Mouse (Mus musculus) myocyte (in vitro differentiated cells): Measurements from ENCODE around the gene Kcnt1. TPM values are rescaled to one million over a fixed set of nuclear protein-coding genes. Genes with fewer than 3 reads are reported as not detected.

Experiments used
- H3K27me3 ChIP-seq: one replicate; pipeline ENCODE4 v1.6.1; 2011; ENCODE audit not compliant: control insufficient read depth, insufficient read depth, insufficient read length
- H3K36me3 ChIP-seq: one replicate; pipeline ENCODE4 v1.6.1; 2011; ENCODE audit not compliant: control insufficient read depth, insufficient read depth
- H3K4me2 ChIP-seq: one replicate; pipeline ENCODE4 v1.6.1; 2011; ENCODE audit warnings: low read depth, control low read depth
- H3K4me3 ChIP-seq: one replicate; pipeline ENCODE4 v1.5.1; 2011; ENCODE audit warnings: mild to moderate bottlenecking, control low read depth, moderate library complexity
- H3K79me2 ChIP-seq: one replicate; pipeline ENCODE4 v1.6.1; 2011; ENCODE audit not compliant: control insufficient read depth, insufficient read depth
- H3ac ChIP-seq: one replicate; pipeline ENCODE4 v1.6.1; 2011; ENCODE audit not compliant: control insufficient read depth, insufficient read length
- CEBPB ChIP-seq: IDR thresholded peaks from 2 replicates; pipeline ENCODE4 v1.6.1; 2011; ENCODE audit warnings: mild to moderate bottlenecking, moderate library complexity; ENCODE audit not compliant: poor library complexity, insufficient read depth, severe bottlenecking
- E2F4 ChIP-seq: IDR thresholded peaks from one replicate; pipeline ENCODE4 v1.6.1; 2011; ENCODE audit warnings: mild to moderate bottlenecking, control low read depth, moderate library complexity; ENCODE audit not compliant: insufficient read depth
- MAX ChIP-seq: IDR thresholded peaks from one replicate; pipeline ENCODE4 v1.6.1; 2011; ENCODE audit warnings: low read depth, mild to moderate bottlenecking, control low read depth
- MYOG ChIP-seq, 3 experiments: IDR thresholded peaks; one replicate each; pipeline ENCODE4 v1.6.1; 2011; ENCODE audit warnings: control low read depth in 2 of 3, low read depth in 2 of 3, mild to moderate bottlenecking in 2 of 3; ENCODE audit not compliant: insufficient read length in 2 of 3, control insufficient read depth in 1 of 3, insufficient read depth in 1 of 3
- POLR2A ChIP-seq: IDR thresholded peaks from one replicate; pipeline ENCODE4 v1.6.1; 2011; ENCODE audit warnings: low read depth, mild to moderate bottlenecking, control low read depth, moderate library complexity; ENCODE audit not compliant: insufficient read length
- POLR2AphosphoS2 ChIP-seq: IDR thresholded peaks from one replicate; pipeline ENCODE4 v1.6.1; 2011; ENCODE audit warnings: low read depth, control low read depth; ENCODE audit not compliant: insufficient read length
- REST ChIP-seq: IDR thresholded peaks from one replicate; pipeline ENCODE4 v1.6.1; 2011; ENCODE audit warnings: mild to moderate bottlenecking, control low read depth, moderate library complexity; ENCODE audit not compliant: insufficient read depth, insufficient read length
- SRF ChIP-seq: IDR thresholded peaks from one replicate; pipeline ENCODE4 v1.6.1; 2011; ENCODE audit warnings: low read depth; ENCODE audit not compliant: control insufficient read depth, insufficient read length
- TCF12 ChIP-seq: IDR thresholded peaks from one replicate; pipeline ENCODE4 v1.6.1; 2011; ENCODE audit warnings: mild to moderate bottlenecking, control low read depth; ENCODE audit not compliant: poor library complexity, insufficient read depth, severe bottlenecking
- TCF3 ChIP-seq: IDR thresholded peaks from one replicate; pipeline ENCODE4 v1.6.1; 2011; ENCODE audit warnings: low read depth, control low read depth; ENCODE audit not compliant: insufficient read length
- USF1 ChIP-seq: IDR thresholded peaks from one replicate; pipeline ENCODE4 v1.6.1; 2011; ENCODE audit warnings: low read depth, mild to moderate bottlenecking, control low read depth, moderate library complexity
- polyA plus RNA-seq: library from polyadenylated mRNA; unstranded; fragments of >200 nt; fragmentation: generic; extraction: Trizol; gene quantifications from one replicate; pipeline ENCODE4 v1.2.1, GENCODE M21; 2012; ENCODE audit warnings: missing spikeins

Kcnt1 gene
- polyA plus RNA-seq, 1 experiment, result not detected

DNA sequence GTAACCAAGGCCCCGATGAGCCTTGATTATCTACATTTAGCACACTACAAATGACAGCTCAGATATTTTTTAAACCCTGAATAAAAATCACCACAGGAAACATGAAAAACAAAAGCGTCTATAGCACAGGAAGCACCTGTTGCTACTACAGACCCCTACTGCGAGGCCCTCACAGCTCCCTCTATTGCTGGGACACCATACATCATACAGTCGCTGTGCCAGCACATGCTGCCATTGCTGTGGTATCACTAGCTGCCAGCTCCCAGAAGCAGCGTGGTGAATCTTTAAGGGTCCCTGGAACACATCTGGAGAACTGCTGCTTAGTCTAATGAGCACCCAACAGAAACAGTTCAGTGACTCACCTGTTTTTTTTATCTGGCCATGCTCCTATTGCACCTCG lies 77.0 kb downstream of the Kcnt1 start:
- TF ChIP-seq MAX (no peak), POLR2A (no peak), REST (no peak), CEBPB (no peak), USF1 (no peak), SRF (no peak), POLR2AphosphoS2 (no peak)
- peaks cover 51% of the 10 kb centered on the region for H3K36me3 ChIP-seq
- no peak overlapping the region for H3K4me2 ChIP-seq
- peaks cover 4% of the 10 kb centered on the region for H3K79me2 ChIP-seq
- no peaks in the 10 kb centered on the region for H3K27me3 ChIP-seq
- H3ac ChIP-seq, result no peak overlapping the region
- no peak overlapping the region for H3K4me3 ChIP-seq

DNA sequence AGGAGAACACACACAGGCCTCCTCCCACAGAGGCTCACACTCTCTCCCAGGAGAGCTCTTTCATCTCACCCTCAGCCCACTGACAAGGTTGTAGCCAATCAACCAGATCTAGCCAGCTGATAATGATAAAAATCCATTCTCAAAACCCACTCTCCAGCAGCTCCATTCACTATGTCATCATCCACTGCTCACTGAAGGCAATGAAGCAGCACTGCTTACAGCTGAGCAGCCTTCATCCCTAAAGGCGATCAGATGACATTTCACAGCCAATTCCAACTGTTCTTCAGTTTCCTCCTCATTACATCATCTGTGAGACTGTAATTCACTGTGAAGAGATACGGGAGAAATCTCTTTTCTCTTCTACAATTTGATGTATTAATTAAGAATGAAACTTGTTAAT lies 80.3 kb downstream of the Kcnt1 start:
- TF ChIP-seq CEBPB (peak; percentile 82), POLR2AphosphoS2 (peak; percentile 48), TCF12 (no peak), E2F4 (no peak), POLR2A (peak; percentile 59)
- peak overlapping the region; percentile 5 for H3K4me2 ChIP-seq
- peaks cover 4% of the 10 kb centered on the region for H3K79me2 ChIP-seq
- H3ac ChIP-seq, result no peak overlapping the region
- peaks cover 40% of the 10 kb centered on the region for H3K36me3 ChIP-seq
- H3K4me3 ChIP-seq, result no peak overlapping the region
- no peaks in the 10 kb centered on the region for H3K27me3 ChIP-seq

DNA sequence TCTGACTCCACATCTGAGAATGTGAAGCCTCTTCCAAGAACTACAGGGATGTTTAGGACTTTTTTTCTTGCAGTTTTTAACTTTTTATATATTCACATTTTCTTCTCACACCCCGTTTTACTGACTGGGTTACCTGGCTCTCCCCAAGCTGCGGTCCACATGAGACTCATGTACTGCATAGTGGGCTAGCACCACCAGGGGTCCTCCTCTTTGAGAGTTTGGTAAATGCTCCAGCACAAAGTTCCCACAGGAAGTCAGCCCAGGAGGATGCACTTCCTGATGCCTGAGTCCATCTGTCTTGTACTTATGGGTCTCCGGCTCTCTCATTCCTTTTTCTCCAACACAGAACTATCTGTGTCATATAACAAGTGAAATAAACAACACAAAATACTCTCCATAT lies 84.4 kb downstream of the Kcnt1 start:
- Histone ChIP-seq H3K36me3 (peaks cover 34% of the 10 kb centered on the region), H3K4me2 (no peak overlapping the region), H3ac (no peak overlapping the region), H3K27me3 (no peaks in the 10 kb centered on the region), H3K4me3 (no peak overlapping the region), H3K79me2 (no peaks in the 10 kb centered on the region)
- no peak for TF ChIP-seq TCF3

DNA sequence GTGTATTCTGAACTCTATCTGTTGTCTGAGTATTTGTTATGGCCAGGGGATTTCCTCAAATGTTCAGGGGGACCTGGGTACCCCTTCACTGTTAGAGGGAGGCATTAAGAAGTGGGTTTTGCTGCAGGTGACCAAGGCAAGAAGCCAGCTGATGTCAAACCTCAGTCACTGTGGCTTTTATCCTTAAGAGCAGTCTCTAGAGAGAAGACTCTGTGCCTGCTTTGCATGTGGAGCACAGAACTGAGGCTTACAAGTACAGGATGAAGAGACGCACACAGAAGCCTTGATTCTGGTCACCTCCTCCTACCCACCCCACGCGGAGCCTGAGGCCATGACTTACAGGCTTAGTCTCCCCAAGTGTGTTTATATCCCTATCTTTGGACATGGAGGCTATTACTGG lies 85.8 kb downstream of the Kcnt1 start:
- H3K4me3 ChIP-seq, result no peak overlapping the region
- H3K4me2 ChIP-seq, result no peak overlapping the region
- H3K27me3 ChIP-seq, result no peaks in the 10 kb centered on the region
- peaks cover 33% of the 10 kb centered on the region for H3K36me3 ChIP-seq
- H3ac ChIP-seq, result no peak overlapping the region
- no peak for TF ChIP-seq MYOG (IDR thresholded peaks at IDR 0.05; ENCODE audit: control insufficient read depth in 1 of 3, insufficient read depth in 1 of 3, insufficient read length in 2 of 3, low read depth in 2 of 3)
- TF ChIP-seq CEBPB, result no peak
- TF ChIP-seq REST, result no peak
- no peak for TF ChIP-seq TCF12
- TF ChIP-seq E2F4, result no peak
- TF ChIP-seq POLR2AphosphoS2, result no peak
- no peak for TF ChIP-seq POLR2A
- no peak for TF ChIP-seq SRF
- TF ChIP-seq MAX, result no peak
- H3K79me2 ChIP-seq, result no peaks in the 10 kb centered on the region

Other genes starting within 250 kb of the Kcnt1 start
- gene Ccdc183, start 246.1 kb upstream of the Kcnt1 start, polyA plus RNA-seq, result 0.13 TPM
- 32.6 TPM for gene Tmem141, start 241.7 kb upstream of the Kcnt1 start, polyA plus RNA-seq
- gene Fcna, start 235.7 kb upstream of the Kcnt1 start, polyA plus RNA-seq, result 0.10 TPM
- not detected for gene Lcn8, start 210.6 kb upstream of the Kcnt1 start, polyA plus RNA-seq
- gene Lcn5, start 205.8 kb upstream of the Kcnt1 start, polyA plus RNA-seq, result not detected
- gene Lcn6, start 186.9 kb upstream of the Kcnt1 start, polyA plus RNA-seq, result not detected
- not detected for gene Lcn10, start 181.0 kb upstream of the Kcnt1 start, polyA plus RNA-seq
- not detected for gene Obp2a, start 163.7 kb upstream of the Kcnt1 start, polyA plus RNA-seq
- gene Bmyc, start 157.0 kb upstream of the Kcnt1 start, polyA plus RNA-seq, result 0.31 TPM
- not detected for gene Obp2b, start 126.7 kb upstream of the Kcnt1 start, polyA plus RNA-seq
- not detected for gene Lcn3, start 98.2 kb upstream of the Kcnt1 start, polyA plus RNA-seq
- gene Lcn11, start 86.7 kb upstream of the Kcnt1 start, polyA plus RNA-seq, result not detected
- gene Gm13539, start 81.5 kb upstream of the Kcnt1 start, polyA plus RNA-seq, result 0.17 TPM
- not detected for gene Glt6d1, start 47.9 kb upstream of the Kcnt1 start, polyA plus RNA-seq
- not detected for gene Lcn9, start 40.6 kb upstream of the Kcnt1 start, polyA plus RNA-seq
- not detected for gene Sohlh1, start 16.5 kb upstream of the Kcnt1 start, polyA plus RNA-seq
- 12.1 TPM for gene Camsap1, start 119.5 kb downstream of the Kcnt1 start, polyA plus RNA-seq
- 128 TPM for gene Ubac1, start 158.0 kb downstream of the Kcnt1 start, polyA plus RNA-seq